In genomic region chr2:53687281-53687680, GRCm38 (mm10) we compare ENCODE assay signal across 24 mouse cellular contexts.
A peak's percentile ranks its signal among the peaks of the same experiment; 100 is the strongest.
DNase-seq lines count a peak whose midpoint lies in the region; ATAC-seq and TF ChIP-seq lines count a peak whose summit lies in the region.
"Had no signal": no experiment of that assay in that cellular context is flagged by ENCODE, and none has a peak within 500 bp of the region (broad histone marks: within the 10 kb centered on the region; RNA-seq: fewer than 3 reads in every experiment).

No protein-coding gene starts in this region.

- no peak for TF ChIP-seq POLR2A in lung, adult 2 months (IDR thresholded peaks at IDR 0.05; ENCODE audit: borderline replicate concordance, extremely low read depth, low read depth, low read length)

- peak; percentile 49; the same call in 1 of the 2 replicates for ATAC-seq in lung, embryonic 15.5 days (ENCODE audit: borderline replicate concordance, extremely low read depth, low FRiP score, low TSS enrichment)
- peak; percentile 98 for ATAC-seq in lung, postnatal 0 days
- no peak for ATAC-seq in liver, embryonic 11.5 days (replicated peaks; ENCODE audit: low FRiP score)
- ATAC-seq in megakaryocyte progenitor cell, adult 5-6 weeks (replicated peaks; ENCODE audit: poor library complexity) = no peak
- ATAC-seq: forebrain, postnatal 0 days; midbrain, embryonic 15.5 days; Patski had no signal

- peak; percentile 25 to 52 for DNase-seq in heart, adult 18-20 months
- DNase-seq in heart, postnatal 36 days = no peak
- no peak for DNase-seq in lung, adult 2 months
- DNase-seq in lung, postnatal 0 days (ENCODE audit: low spot score) = peak; percentile 83
- no peak for DNase-seq in liver, embryonic 11.5 days (ENCODE audit: low spot score)
- DNase-seq: adrenal gland, postnatal 10 days; cerebellum, adult 11 months; cerebellum, postnatal 10 days; forebrain, postnatal 0 days; gastrocnemius, adult 2 months; liver, embryonic 13.5 days; thymus, adult 18-20 months; thymus, postnatal 4 days had no signal

- WGBS in lung, embryonic 15.5 days = 50% methylated on average over 7 of the region's 7 CpGs
- 45% methylated on average over 7 of the region's 7 CpGs for WGBS in lung, adult 2 months
- WGBS in lung, postnatal 0 days = 37% methylated on average over 7 of the region's 7 CpGs
- 72% methylated on average over 7 of the region's 7 CpGs for WGBS in liver, embryonic 11.5 days

- TF ChIP-seq EP300 in lung, postnatal 0 days (IDR thresholded peaks at IDR 0.05) = peak; percentile 96

- no peak overlapping the region for H3K27ac ChIP-seq in lung, embryonic 15.5 days
- 0 out of 2 replicates have a peak overlapping the region, but pooled peaks have one; percentile 14 for H3K27ac ChIP-seq in lung, postnatal 0 days (ENCODE audit: low read length)
- H3K27ac ChIP-seq in liver, embryonic 11.5 days (ENCODE audit: low read depth, low read length) = no peak overlapping the region
- H3K27ac ChIP-seq: embryonic facial prominence, embryonic 13.5 days; forebrain, embryonic 10.5 days; gastrocnemius, adult 2 months; hindbrain, embryonic 13.5 days; limb, embryonic 12.5 days; liver, embryonic 13.5 days; midbrain, embryonic 15.5 days; neural tube, embryonic 15.5 days had no signal

- H3K36me3 ChIP-seq in lung, embryonic 15.5 days = no peaks in the 10 kb centered on the region
- no peaks in the 10 kb centered on the region for H3K36me3 ChIP-seq in lung, postnatal 0 days (ENCODE audit: insufficient read depth, low read length)
- no peaks in the 10 kb centered on the region for H3K36me3 ChIP-seq in liver, embryonic 11.5 days (ENCODE audit: control insufficient read depth, insufficient read depth, low read length)
- H3K36me3 ChIP-seq: embryonic facial prominence, embryonic 13.5 days; forebrain, embryonic 10.5 days; hindbrain, embryonic 13.5 days; limb, embryonic 12.5 days; liver, embryonic 13.5 days; midbrain, embryonic 15.5 days; neural tube, embryonic 15.5 days had no signal

- no peak overlapping the region for H3K4me2 ChIP-seq in lung, embryonic 15.5 days
- no peak overlapping the region for H3K4me2 ChIP-seq in lung, postnatal 0 days (replicated peaks; ENCODE audit: low read depth, low read length)
- no peak overlapping the region for H3K4me2 ChIP-seq in liver, embryonic 11.5 days
- H3K4me2 ChIP-seq: embryonic facial prominence, embryonic 13.5 days; hindbrain, embryonic 13.5 days; limb, embryonic 12.5 days; liver, embryonic 13.5 days; midbrain, embryonic 15.5 days; neural tube, embryonic 15.5 days had no signal

- intact Hi-C loops in heart, postnatal 36 days (cut with DNase I) = no loop called here

- H3K4me1 ChIP-seq in lung, embryonic 15.5 days = no peaks in the 10 kb centered on the region
- no peaks in the 10 kb centered on the region; the same call in 1 of the 2 replicates for H3K4me1 ChIP-seq in lung, adult 2 months (ENCODE audit: control insufficient read depth, insufficient read depth, low read length)
- H3K4me1 ChIP-seq in lung, postnatal 0 days (ENCODE audit: insufficient read depth, low read depth, low read length) = no peaks in the 10 kb centered on the region
- H3K4me1 ChIP-seq in liver, embryonic 11.5 days (replicated peaks; ENCODE audit: control insufficient read depth, insufficient read depth, low read length) = no peaks in the 10 kb centered on the region
- H3K4me1 ChIP-seq: limb, embryonic 12.5 days; liver, embryonic 13.5 days; megakaryocyte, embryonic 14.5 days; neural tube, embryonic 15.5 days had no signal

- no peak for TF ChIP-seq CTCF in lung, adult 2 months (IDR thresholded peaks at IDR 0.05; ENCODE audit: insufficient read depth, low read length)
- TF ChIP-seq CTCF in lung, postnatal 0 days (IDR thresholded peaks at IDR 0.05) = no peak

- H3K9me3 ChIP-seq in lung, embryonic 15.5 days = no peaks in the 10 kb centered on the region
- no peaks in the 10 kb centered on the region for H3K9me3 ChIP-seq in lung, postnatal 0 days (ENCODE audit: low read length)
- H3K9me3 ChIP-seq in liver, embryonic 11.5 days (ENCODE audit: control insufficient read depth, low read length) = no peaks in the 10 kb centered on the region
- H3K9me3 ChIP-seq: embryonic facial prominence, embryonic 13.5 days; forebrain, embryonic 10.5 days; hindbrain, embryonic 13.5 days; limb, embryonic 12.5 days; liver, embryonic 13.5 days; megakaryocyte, embryonic 14.5 days; midbrain, embryonic 15.5 days; neural tube, embryonic 15.5 days had no signal

- H3K4me3 ChIP-seq in lung, embryonic 15.5 days = no peak overlapping the region
- no peak overlapping the region for H3K4me3 ChIP-seq in lung, adult 2 months (replicated peaks; ENCODE audit: extremely low read depth, low read depth, low read length)
- H3K4me3 ChIP-seq in lung, postnatal 0 days (ENCODE audit: low read depth, low read length) = no peak overlapping the region
- no peak overlapping the region for H3K4me3 ChIP-seq in liver, embryonic 11.5 days (ENCODE audit: low read depth, low read length)
- H3K4me3 ChIP-seq: embryonic facial prominence, embryonic 13.5 days; forebrain, embryonic 10.5 days; gastrocnemius, adult 2 months; hindbrain, embryonic 13.5 days; limb, embryonic 12.5 days; liver, embryonic 13.5 days; megakaryocyte, embryonic 14.5 days; midbrain, embryonic 15.5 days; myocyte; neural tube, embryonic 15.5 days had no signal

- H3K9ac ChIP-seq in lung, embryonic 15.5 days = no peak overlapping the region
- H3K9ac ChIP-seq in lung, postnatal 0 days (replicated peaks; ENCODE audit: low read depth) = no peak overlapping the region
- no peak overlapping the region for H3K9ac ChIP-seq in liver, embryonic 11.5 days (ENCODE audit: low read depth, low read length)
- H3K9ac ChIP-seq: embryonic facial prominence, embryonic 13.5 days; forebrain, postnatal 0 days; hindbrain, embryonic 13.5 days; limb, embryonic 12.5 days; liver, embryonic 13.5 days; midbrain, embryonic 15.5 days; neural tube, embryonic 15.5 days had no signal

- H3K27me3 ChIP-seq in lung, embryonic 15.5 days = no peaks in the 10 kb centered on the region
- no peaks in the 10 kb centered on the region for H3K27me3 ChIP-seq in lung, postnatal 0 days (replicated peaks; ENCODE audit: insufficient read depth, low read length)
- no peaks in the 10 kb centered on the region for H3K27me3 ChIP-seq in liver, embryonic 11.5 days (replicated peaks; ENCODE audit: control insufficient read depth, insufficient read depth, low read length)
- H3K27me3 ChIP-seq: embryonic facial prominence, embryonic 13.5 days; hindbrain, embryonic 13.5 days; limb, embryonic 12.5 days; liver, embryonic 13.5 days; megakaryocyte, embryonic 14.5 days; midbrain, embryonic 15.5 days; neural tube, embryonic 15.5 days; Patski had no signal

Comparison
In these comparisons a context has a peak if more than half of its experiments do, and no peak if none do; other contexts are left out.
1. DNase-seq: peak in heart, adult 18-20 months (2 of 2) and lung, postnatal 0 days (single experiment); none in heart, postnatal 36 days (0 of 2), lung, adult 2 months (single experiment) and liver, embryonic 11.5 days (single experiment).
2. ATAC-seq: peak in lung, embryonic 15.5 days (single experiment) and lung, postnatal 0 days (single experiment); none in liver, embryonic 11.5 days (single experiment) and megakaryocyte progenitor cell, adult 5-6 weeks (single experiment).